Mouse (Mus musculus): ENCODE data around the gene Anapc5.
A peak's percentile ranks its signal among the peaks of the same experiment; 100 is the strongest.

Gene Anapc5

GRCm38 (mm10) chr5:122799379-122800344 is 21.5 kb downstream of the Anapc5 start:
- no peak for DNase-seq

GRCm38 (mm10) chr5:122798557-122799378 is 22.4 kb downstream of the Anapc5 start:
- DNase-seq = no peak

DNA sequence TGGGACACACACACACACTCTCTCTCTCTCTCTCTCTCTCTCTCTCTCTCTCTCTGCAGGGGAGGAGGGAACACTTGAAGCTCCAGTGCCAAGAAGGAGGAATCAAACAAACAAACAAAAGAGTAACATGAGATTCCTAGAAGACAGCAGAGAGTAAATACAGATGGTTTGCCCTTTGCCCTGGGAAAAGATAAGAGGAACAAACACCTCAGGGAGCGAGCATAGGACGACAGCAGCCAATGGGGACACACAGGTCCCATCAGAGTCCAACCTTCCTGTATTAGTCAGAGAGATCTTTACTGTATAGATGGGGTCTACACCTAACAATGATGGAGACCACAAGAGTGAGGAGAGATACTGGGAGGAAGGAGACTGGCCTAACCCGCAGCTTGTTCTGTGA is 23.3 kb downstream of the Anapc5 start:
- DNase-seq = no peak

- no peak for DNase-seq
These were observed 32.4 kb downstream of the Anapc5 start for GRCm38 (mm10) chr5:122788696-122789095.

- no peak for DNase-seq
These were observed 34.9 kb downstream of the Anapc5 start for GRCm38 (mm10) chr5:122786035-122786819.

GRCm38 (mm10) chr5:122783726-122784406 is 37.3 kb downstream of the Anapc5 start:
- no peak for DNase-seq

- no peak for DNase-seq
These were observed 39.1 kb downstream of the Anapc5 start for GRCm38 (mm10) chr5:122782066-122782465.

DNA sequence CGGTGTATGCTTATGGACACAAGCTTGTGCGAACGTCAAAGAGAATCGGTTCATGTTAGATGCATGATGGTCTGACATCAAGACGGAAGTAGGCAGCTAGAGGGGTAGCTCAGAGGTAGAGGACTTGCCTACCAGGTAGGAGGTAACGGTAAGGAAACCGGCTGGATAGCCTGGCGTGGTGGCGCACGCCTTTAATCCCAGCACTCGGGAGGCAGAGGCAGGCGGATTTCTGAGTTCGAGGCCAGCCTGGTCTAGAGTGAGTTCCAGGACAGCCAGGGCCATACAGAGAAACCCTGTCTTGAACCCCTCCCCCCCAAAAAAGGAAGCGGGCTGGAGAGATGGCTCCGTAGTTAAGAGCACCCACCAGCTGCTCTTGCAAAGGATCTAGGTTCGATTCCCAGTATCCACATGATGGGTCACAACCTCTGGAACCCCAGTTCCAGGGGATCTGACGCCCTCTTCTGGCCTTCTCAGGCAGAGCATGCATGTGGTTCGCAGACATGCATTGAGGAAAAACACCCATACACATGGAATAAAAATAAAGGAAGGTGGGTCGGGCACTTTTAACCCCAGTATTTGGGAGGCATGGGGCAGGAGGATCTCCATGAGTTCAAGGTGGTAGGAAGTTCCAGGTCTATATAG is 40.2 kb downstream of the Anapc5 start:
- DNase-seq = no peak

GRCm38 (mm10) chr5:122779277-122779834 is 41.8 kb downstream of the Anapc5 start, which contains the start of gene Camkk2:
Gene Camkk2 (minus strand): TSS chr5:122779409.
- DNase-seq = peak; percentile 94

DNA sequence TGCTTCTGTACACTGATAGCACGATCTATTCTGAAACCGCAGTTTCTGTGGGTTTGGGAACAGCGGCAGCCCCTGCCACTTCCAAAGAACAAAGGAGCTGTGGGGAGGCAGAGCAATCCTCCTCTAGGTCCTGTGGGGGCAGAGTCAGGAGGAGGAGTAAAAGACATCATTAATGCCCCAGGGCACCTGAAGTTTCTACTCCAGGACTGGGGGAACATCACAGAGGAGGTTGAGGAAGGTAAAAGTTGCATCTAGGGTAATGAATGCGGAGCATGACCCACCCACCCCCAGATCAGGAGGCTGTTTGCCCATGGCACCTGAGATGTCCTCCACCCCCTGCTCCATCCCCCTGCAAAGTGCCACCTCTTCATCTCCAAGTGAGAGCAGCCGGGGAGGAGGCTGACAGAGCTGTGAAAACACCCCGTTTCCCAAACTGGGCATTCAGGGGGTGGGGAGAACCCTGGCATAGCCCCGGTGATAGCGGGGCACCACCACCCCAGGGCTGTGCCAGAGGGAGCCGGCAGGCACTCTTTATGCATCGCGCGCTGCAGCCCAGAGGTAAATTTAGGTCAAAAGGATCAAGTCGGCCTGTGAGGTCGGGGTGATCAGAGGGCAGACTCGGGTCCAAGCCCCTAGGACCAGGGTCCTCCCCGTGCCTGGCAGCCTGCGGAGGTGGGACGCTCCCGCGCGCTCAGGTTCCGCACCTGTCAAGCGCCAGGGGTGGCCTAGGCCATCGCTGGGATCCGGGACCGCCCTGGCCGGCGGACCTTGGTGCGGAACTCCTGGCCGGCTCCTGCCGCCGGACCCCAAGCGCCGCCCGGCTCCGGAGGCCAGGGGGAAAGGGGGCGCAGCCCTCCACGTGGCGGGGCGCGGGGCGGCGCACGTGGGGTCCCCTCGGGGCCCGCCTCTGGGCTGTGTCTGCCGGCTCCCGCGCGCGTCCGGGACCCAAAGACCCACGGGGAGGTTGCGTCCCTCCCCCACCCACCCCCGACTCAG is 42.6 kb downstream of the Anapc5 start:
- peak; percentile 60 for DNase-seq

GRCm38 (mm10) chr5:122777322-122777721 is 43.8 kb downstream of the Anapc5 start:
- no peak for DNase-seq

DNA sequence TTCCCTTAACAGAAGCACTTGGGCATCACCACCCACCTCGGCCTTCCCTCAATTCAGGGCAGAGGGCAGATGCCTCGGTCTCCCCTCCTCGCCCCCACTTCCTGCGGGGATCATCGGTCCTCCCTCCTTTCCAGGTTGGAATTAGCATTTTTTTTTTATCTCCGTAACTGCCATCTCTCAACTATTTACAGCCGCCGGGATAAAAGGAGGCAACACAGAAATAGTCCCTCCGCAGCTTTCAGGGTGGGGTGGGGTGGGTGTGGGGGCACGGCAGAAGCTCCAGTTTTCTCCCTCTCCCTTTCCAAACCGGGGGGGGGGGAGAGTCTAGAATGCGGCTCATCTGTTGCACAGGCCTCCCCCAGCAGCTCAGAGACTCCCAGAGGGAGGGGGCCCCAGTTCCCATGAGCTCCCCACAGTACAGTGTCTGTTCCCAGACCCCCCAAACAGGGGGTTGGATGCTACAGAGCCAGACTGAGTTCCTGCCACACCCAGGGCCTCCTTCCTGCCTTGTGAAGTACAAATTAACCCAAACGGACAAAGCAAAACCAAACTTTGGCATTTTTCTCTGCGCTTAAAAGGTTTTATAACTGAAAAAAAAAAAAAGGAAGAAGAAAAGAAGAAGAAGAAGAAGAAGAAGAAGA is 45.4 kb downstream of the Anapc5 start:
- no peak for DNase-seq

- DNase-seq = no peak
These were observed 46.2 kb downstream of the Anapc5 start for GRCm38 (mm10) chr5:122774743-122775611.

DNA sequence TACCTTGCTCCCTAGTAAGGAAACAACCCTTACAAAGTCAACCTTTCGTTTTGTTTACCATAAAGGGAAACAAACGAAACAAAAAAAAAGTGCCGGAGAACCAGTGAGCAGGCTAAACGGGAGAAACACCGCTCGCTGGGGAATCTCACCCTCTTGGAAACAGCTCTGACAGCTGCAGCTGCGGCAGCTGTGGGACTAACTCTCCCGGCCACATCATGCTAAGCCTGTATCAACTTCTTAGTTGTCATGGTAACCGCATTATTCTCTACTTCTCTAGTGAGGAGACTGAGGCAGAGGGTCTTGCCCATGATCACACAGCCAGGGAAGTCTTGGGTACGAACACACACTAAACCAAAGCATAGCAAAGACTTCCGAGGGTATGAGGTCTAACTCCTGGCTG is 47.4 kb downstream of the Anapc5 start:
- no peak for DNase-seq

- no peak for DNase-seq
These were observed 49.7 kb downstream of the Anapc5 start for GRCm38 (mm10) chr5:122771428-122771827.

GRCm38 (mm10) chr5:122770806-122771261 is 50.3 kb downstream of the Anapc5 start:
- DNase-seq = no peak

DNA sequence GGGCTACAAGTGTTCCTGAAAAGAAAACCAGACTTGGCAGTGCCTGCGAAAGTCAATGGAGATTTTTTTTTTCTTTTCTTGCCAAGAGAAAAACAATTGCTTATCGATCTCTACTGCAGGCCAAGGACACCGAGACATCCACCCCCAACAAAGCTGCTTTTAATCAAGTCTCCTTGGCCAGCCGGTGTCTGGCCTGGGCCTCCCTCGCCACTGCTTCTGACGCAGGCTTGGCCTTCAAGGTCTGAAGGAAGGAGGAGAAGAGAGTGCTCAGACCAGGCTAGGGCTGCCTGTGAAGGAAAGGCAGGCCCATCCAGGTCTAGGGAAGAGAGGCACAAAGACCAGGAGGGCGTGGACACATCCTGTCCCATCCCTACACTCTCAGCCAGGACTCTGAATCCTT is 50.8 kb downstream of the Anapc5 start:
- DNase-seq = no peak

- no peak for DNase-seq
These were observed 52.0 kb downstream of the Anapc5 start for GRCm38 (mm10) chr5:122769101-122769568.
